Mouse (Mus musculus) ovary, postnatal 14 days (tissue): ENCODE measurements at regions not wholly inside any gene's neighbourhood (a gene's known extent, or its start where the extent isn't known, plus 50 kb on each side); places are given as distances from the start of the nearest gene placed in this dataset.

Experiments
- DNase-seq: peaks from one replicate; pipeline ENCODE4 v3.0.0; 2022; ENCODE audit warnings: low spot score

DNA sequence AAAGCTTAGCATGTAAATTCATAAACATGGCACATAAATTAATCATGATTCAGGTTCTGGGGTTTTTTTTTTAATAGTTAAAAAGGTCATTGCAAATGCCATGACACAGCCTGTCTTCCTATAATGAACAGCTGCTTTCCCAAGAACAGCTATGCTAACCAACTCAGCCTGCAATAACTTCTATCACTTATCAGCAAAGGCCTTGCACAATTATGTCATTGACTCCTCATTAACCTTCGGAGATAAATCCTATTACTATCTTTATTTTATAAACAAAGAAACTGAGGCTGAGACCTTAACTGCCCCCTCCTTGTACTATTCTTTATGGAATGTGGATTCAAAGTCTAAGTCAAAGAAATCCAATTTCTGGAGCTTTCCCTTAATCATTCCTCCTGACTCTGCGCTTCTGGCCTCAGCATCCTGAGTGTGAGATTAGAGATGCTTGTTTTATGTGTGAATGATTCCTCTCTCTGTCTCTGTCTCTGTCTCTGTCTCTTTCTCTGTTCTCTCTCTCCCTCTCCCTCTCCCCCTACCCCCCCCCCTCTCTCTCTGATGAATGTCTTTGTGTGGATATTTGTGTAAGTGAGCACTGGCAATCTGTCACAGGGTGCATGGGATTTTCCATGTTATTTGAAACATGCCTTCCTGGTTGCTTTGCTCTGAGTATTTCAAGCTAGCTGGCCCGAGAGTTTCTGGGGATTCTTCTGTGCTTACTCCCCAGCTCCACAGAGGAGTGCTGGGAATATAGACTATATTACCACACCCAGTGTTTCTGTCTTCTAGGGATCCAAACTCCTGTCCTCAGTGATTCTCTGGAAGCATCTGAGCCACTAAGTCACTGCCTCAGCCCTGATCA lies 243.1 kb upstream of the Il12b start:
- no peak for DNase-seq

DNA sequence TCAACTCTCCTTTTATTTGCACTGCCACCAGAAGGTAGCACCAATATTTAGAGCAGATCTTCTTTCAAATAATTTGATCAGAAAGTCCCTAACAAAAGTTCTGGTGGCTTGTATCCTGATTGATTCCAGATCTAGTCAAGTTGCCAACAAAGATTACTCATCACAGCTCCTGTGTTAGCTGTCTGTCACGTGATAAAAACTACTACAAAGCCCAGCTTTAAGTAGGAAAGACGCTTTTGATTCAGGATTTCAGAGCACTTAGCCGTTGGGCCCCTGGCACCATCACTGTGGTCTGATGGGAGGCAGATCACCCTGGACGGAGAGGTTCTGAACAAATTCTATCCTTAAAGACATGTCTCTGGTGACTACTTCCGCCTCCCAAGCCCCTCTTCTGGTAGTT lies 241.6 kb upstream of the Il12b start:
- no peak for DNase-seq

DNA sequence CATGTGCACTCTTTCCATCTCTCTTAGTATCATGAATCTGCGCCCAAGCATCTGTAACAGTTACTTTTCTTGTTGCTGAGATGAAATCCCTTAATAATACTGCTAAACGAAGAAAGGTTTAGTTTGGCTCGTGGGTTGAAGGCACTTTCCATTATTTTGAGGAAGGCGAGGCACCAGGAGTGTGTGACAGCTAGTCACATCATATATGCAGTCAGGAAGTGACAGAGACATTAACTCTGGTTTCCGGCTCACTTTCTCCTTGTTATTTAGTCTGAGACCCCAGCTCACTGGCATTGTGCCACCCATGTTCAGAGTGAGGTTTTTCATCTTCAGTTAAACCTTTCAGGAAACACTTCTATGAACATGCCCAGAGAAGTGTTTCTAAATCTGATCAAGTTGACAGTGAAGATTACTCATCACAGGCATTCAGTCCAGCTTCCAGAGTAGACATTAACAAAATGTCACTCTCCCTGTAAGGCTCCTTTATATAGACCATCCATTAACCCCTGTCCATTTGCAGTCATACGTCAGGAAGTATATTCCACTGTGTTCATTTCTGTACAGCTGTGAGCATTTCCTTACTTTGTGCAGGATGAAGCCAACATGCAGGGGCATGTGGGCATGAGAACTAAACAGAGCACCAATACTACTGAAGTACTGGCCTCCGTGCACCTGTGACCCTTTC lies 238.0 kb upstream of the Il12b start:
- DNase-seq, result no peak

DNA sequence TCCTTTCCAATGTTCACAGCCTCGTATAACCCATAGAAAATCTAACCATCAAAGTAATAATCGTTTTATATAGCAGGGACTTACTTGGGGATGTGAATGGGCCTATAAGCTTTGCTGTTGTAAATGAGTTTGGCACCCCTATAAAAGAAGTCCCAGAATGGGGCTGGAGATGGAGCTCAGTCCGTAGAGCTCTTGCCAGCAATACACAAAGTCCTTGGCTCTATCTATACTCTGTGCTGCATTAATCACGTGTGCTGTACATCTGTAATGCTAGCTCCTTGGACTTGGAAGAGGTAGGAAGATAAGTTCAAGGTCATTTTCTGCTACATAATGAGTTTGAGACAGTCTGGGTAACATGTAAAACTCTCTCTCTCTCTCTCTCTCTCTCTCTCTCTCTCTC lies 236.8 kb upstream of the Il12b start:
- no peak for DNase-seq

DNA sequence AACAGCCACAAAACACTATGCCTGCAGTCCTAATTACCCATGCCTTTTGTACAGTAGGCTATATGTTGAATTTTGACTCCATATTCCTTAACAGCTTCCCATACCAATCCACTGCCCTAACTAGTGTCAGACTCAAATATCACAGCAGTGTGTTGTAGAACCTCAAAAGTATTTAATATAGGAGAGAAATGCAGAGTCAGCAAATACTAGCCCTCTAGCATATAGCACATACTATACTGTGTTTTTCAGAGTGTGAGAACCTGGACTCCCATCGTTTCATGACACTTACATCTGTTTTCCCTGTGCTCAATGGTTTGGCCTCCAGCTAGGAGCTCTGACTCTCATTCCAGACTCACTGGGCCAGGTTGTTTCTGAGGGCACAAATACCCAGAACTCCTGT lies 236.1 kb upstream of the Il12b start:
- DNase-seq, result no peak

DNA sequence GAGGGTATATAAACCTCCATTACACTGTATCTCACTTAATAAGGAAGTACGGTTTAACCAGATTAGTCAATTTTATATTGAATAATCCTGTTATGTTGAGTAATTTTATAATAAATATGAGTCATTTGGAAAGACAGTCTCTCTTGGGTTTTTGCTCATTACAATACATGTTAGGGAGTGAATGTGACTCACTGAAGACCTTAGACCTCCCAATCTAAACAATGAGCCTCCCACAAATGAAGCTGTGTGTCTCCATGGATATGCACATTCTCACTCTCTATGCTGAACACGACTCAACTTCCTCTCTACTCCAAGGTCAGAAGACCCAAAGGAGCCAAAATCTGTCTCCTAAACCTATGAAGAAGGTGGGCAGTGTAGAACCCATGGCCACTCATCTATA lies 235.7 kb upstream of the Il12b start:
- no peak for DNase-seq

DNA sequence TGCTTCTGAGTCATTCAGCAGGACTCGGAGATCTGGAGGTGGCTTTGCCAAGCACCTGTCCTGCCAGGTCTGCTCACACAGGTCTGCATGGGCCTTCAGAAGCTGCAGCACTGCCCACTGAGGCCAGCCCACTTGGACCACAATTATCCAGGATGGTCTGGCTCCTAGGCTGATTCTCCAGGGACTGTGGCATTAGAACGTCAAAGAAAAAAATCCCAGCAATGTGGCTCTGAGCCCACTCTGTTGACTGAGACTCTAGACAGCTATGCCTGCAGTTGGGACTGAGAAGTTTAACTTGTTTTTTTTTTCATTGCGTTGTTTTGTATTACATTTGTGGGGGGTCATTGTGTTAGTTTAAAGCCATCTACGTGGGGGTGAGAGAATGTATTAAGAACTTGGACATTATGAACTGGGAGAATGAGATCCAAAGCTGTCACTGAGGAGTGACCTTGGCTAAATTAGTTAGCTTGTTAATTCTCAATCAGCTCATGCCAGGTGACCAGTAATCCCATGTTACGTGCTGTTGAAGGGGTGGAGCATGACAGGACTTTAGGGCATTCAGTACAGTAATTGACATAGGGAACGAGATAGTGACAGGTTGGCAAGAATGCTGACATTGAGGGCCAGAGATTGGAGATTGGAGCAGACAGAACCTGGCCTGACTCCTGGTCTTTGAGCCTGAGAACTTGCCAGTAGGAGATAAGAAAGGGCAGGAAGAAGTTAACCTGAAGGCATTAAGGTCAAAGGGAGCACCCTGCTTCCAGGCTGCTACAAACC lies 232.0 kb upstream of the Il12b start:
- DNase-seq, result no peak

DNA sequence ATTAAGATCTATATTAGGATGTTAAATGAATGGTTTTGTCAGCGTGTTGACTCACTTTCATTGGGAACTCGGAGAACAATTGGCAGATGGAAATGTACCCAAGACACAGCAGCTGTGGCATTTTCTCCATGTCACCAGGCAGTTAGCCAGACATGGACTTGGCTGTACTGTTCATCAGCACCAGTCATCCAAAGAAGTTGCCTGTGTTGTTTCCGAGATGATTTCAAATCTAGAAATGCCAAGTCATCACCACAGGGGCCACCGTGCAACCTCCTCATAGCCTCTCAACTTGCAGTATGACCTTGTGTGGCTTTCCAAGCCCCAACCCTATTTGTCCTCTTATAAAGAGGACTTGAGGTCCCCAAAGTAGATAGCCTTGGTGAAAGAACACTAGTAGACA lies 227.4 kb upstream of the Il12b start:
- no peak for DNase-seq

DNA sequence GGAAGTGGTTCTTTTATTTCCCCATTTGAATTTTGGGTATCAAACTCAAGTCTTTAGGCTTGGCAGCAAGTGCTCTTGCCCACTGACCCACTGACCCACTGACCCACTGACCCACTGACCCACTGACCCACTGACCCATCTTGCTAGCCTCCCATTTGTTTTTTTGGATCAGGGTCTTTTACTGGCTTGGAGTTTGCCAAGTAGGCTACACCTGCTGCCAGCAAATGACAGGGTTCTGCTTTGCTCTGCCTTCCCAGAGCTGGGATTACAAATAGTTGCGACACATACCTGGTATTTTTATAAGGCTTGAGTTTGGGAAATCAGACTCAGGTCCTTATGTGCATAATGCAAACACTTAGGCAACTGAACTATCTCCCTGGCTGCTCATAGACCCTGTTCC lies 226.7 kb upstream of the Il12b start:
- DNase-seq, result no peak

DNA sequence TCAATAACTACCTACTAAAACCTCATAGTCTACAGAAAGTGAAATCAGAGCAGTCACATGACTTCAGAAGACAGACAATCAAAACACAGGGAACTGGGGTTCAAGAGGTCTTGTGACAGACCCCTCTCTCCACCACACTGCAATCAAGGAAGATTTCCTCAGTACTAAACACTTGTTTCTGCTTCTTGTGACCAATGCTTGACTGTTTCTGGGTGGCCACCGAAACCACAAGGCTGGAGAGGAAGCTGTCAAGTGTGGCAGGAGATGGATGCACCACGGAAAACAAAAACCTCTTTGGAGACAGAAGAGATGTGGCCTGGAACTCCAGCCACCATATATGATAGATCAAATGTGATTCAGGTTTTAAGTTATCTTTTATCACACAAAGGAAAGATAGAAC lies 225.3 kb upstream of the Il12b start:
- DNase-seq, result no peak

DNA sequence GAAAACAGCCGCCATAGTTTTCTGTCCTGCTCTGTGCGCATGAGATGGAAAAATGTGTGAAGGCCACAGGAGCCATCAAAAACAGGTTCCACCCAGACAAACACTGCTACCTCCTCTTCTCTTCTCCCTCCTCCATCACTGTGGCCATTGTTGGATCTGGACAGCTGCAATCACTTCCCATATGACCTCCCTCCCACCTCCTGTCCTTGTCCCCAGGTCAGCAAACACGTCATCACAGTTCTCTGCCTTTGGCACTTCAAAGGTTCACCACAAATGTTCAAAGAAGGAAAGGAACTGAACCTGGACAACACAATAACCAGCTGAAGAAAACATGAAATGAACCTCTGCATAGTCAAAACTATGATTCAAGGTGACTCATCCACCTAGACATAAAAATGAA lies 220.2 kb upstream of the Il12b start:
- no peak for DNase-seq

DNA sequence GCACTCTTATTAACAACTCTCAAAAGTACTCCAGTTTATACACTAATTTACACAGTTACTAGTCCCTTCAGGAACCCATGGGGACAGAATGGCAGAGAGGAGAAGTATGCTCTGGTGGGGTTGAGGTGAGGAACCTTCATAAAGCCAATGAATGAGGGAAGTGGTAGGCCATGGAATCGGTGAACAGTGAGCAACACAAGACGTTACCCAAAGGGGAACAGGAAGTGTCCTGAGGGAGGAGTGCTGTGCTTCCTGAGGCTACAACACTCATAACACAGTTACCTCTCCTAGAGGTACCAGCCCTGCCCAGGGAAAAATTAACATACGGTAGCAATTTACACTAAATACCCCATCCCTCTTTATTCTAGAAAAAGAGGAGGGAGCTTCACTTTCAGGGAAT lies 216.0 kb upstream of the Il12b start:
- DNase-seq, result no peak

DNA sequence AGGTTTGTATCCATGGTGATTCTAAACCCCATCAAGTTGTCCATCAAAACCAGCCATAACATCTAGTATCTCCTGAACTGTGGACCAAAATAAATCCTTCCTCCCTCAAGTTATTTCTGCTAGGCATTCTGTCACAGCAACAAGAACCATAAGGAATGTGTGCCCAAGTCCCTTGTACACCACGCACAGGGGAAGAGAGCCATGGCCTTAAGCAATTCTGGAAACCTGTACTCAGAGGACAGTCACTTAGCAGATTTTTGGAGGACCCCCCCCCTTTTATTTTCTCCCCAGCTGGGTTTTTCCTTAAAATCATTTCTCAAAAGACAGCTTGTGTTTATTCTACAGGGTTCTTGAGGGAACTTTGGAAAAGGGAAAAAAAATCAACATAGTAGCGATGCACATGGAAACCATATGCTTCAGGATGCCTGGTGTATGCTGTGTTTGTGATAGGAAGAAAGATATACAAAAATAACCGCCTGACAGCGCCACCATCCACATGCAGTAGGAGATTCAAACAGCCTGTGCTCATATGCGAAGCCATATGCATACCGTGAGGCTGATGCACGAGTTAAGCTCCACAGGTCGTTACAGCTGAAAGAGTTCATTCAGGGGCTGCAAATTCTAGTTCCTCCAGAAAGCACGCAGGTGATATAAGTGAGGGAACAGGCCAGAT lies 214.5 kb upstream of the Il12b start:
- no peak for DNase-seq

DNA sequence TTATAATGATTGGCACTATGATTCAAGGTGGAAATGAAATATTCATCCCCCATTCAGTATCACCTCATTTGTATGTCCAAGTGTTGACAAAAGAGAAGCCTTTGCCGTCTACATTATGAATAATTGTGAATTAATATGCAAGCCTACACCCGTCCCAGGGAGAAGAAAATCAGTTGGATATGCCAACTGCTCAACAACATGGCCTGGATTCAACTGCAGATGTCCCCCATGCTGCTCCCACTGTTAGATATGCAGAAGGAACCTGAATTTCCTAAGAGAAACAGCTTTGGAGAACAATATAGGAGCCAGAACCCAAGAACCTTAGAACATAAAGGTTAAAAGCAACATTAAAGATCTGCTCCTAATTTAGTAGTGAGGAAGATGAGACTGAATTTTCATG lies 211.7 kb upstream of the Il12b start:
- no peak for DNase-seq

DNA sequence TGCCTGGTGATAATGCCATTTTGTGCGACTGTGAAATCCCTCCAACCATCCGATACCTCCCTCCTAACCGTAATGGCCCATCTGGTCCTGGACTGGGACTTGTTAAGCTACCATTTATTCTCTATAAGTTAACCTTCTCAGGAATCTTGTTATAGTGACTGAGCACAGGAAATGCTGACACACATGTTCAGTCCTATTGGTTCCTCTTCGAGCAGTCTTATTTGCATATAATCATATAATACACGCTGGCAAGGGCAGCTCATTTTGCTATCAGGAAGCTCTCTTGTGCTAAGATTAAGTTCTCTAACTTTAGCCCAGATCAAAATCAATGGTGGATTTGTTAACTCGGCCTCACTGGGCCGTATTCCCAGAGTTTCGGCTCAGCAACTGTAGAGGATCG lies 206.1 kb upstream of the Il12b start:
- no peak for DNase-seq

DNA sequence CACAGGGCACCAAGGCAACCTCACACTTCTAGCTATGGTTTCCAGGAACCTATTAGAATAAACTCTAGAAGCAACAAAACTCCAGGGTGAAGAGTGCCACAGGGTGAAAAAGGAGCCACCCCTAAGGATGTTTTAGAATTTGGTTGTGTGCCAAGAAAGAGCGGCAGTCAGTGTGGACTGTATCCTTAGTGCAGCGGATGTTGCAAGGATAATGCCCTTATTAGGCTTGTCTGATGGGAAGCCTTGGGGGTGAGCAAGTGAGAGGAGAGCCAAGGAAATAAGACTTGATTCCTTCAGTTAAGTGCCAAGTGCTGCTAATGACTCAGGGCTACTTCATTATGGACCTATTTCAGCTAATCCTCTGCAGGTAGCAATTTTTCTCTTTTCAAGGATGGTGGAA lies 197.1 kb upstream of the Il12b start:
- no peak for DNase-seq

DNA sequence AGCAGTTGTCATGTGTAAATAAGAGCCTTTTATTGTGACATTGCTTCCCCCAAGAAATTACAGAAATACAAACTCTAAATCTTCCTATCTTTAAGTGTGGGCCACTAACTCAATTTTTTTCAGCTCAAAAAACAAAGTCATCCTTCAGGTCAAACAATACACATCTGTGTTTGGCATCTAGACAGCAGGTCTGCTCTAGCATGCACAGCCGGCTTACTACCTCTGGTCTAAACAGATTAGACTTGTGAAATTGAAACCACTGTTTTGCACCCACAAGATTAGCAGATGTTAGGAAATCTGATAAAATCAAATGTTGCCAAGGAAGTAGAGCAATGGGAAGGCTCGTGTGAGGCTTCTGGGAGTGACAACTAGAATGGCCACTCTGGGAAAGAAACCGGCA lies 195.5 kb upstream of the Il12b start:
- DNase-seq, result no peak

DNA sequence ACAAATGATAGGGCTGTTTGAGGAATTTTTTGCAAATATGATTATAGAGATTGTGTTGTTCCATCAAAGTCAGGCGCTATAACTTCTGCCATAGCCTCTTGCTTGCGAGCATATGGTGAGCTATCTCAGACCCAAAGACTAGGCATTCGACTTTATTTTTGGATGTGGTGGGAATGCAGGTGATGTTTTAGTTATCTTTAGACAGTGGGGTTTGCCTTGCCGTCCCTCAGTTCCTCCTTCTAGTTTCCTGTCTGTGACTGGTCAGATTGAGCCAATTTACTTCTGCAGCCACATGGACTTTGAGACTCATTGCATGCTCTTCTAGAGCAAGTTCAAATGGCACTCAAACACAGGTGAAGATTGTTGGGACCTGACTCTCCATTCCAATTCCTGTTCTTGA lies 193.0 kb upstream of the Il12b start:
- no peak for DNase-seq

DNA sequence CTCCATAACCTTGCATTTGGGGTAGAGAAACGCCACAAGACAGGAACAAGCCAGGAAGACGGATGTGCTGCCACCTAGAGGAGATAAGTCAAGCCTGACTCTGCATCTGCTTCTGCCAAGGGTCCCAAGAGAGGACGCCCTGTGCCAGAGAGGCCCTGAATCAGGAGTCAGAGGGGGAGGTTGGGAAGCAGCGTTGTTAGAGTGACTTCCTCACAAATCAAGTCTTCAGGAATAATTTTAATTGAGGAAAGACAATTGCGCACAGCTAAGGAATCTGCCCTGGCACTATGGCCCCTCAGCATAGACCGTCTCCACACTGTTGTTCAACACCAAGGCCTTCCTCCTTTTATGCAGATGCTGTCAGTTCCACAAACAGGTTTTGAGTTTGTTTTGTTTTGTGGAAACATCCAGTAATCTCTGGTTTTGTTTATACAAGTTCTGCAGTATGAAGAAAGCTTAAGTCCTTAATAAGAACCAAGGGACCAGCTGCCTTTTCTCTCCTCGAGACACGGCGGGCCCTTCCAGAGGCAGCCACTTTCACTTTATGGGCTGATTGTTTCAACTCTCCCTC lies 187.9 kb upstream of the Il12b start:
- DNase-seq, result peak; percentile 43

DNA sequence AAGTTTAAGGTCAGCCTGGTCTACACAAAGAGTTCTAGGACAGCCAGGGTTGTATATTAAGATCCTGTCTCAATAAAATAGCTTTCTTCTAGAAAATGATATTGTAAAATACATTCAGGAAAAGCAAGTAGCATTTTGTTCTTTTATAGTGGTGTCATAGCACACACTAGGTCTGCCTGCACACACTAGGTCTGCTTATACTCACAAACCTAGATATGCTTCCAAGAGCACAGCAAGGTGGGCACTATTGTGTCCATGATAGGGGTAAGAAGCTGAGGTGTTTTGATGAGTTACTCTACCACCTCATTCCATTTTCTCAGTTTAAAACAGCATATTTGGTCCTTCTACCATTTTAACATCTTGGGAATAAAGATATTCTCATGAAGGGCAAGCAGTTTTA lies 185.8 kb upstream of the Il12b start:
- DNase-seq, result no peak

DNA sequence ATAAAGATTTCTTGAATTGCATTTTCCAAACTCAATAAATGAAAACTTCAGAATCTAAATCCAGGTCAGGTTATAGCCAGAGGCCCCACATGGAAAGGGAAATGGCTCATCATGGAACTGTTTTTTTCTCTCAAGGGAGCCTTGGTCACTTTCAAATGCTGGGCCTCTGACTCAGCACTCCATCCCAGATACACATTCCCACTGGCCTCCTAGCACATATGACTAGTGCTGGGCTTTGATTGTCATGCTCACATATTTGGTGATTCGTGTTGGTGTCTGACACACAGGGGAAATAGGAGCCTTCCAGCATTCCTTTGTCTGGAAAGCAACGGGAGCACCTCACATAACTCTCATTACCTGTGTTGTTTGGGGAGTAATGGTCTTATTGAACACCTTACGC lies 183.5 kb upstream of the Il12b start:
- DNase-seq, result no peak

DNA sequence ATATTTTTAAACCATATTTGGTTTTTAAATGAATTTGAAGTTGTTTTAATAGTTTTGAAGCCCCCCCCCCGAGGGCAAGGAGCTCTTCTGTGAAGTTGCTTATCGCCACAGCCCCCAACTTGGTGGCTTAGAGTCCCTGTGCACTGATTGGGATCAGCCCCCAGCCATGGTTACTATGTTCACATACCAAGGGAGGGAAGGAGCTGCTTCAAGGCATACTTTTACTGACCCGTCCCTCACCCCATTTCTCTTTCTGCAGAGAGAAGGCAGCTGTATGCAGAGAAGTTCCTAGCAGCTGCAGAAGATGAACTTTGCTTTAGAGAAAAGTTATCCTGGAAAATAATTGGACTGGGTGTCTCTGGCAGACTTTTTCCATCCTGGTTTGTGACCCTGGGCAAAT lies 179.9 kb upstream of the Il12b start:
- no peak for DNase-seq
